Mouse (Mus musculus): ENCODE results near the gene Ltc4s. TPM values are rescaled to one million over a fixed set of nuclear protein-coding genes. Genes with fewer than 3 reads are reported as not detected.

The Ltc4s gene
- total RNA-seq (2014; fragmentation: Nextera tagmentation), result not detected in 2 replicates
- not detected in 2 replicates for total RNA-seq (2017)
- polyA plus RNA-seq (2012), result not detected in 2 replicates

- H3K4me1 ChIP-seq (ENCODE audit: insufficient read depth, low read depth, low read length), result peaks cover 31% of the 10 kb centered on the region
- ATAC-seq (ENCODE audit: extremely low read depth, insufficient number of reproducible peaks, low FRiP score, poor library complexity, severe bottlenecking) (no peak), DNase-seq (ENCODE audit: low spot score) (no peak)
- peak within 1 kb of the TSS; percentile 76; the same call in 1 of the 2 replicates for H3K4me3 ChIP-seq (ENCODE audit: low read depth, low read length)
- H3K27me3 ChIP-seq (ENCODE audit: insufficient read depth, low read length), result peaks cover 16% of the 10 kb centered on the region
- TF ChIP-seq TAL1 (conservative IDR thresholded peaks at IDR 0.05; ENCODE audit: low read depth, low read length) (no peak), GATA1 (IDR thresholded peaks at IDR 0.05; ENCODE audit: borderline replicate concordance, low read length) (no peak), GATA2 (IDR thresholded peaks at IDR 0.05; ENCODE audit: borderline replicate concordance, low read depth, low read length) (no peak), CTCF (IDR thresholded peaks at IDR 0.05; ENCODE audit: low read depth, low read length) (no peak), POLR2AphosphoS5 (IDR thresholded peaks at IDR 0.05; ENCODE audit: insufficient replicate concordance, low read depth, low read length) (no peak)
- H3K9me3 ChIP-seq (replicated peaks), result no peaks in the 10 kb centered on the region
- peaks cover 33% of the 10 kb centered on the region for H3K36me3 ChIP-seq (replicated peaks)
Measured at GRCm38 (mm10) chr11:50238324-50238723, at the start of gene Ltc4s. Gene Ltc4s, minus strand, starts transcription at chr11:50238616.

DNA sequence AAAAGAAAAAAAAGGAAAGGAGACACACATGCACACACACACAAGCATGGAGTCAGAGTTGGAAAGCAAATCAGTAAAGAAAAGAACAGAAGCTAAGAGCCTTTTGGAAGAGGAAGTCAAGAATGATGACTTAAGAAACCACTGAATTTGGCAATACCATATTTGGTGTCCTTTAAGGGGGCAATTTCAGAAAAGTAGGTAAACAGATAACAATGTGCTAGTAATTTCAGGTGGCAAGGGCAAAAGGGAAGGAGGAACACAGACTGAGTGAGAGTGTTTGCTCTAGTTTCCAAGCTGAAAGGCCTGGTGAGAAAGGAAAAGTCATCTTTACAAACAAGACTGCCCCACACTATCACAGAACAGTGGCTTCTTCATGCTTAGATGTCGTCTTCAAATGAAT is 48.0 kb upstream of the Ltc4s start:
- no peaks in the 10 kb centered on the region for H3K27me3 ChIP-seq (ENCODE audit: insufficient read depth, low read length)
- TF ChIP-seq POLR2AphosphoS5 (IDR thresholded peaks at IDR 0.05; ENCODE audit: insufficient replicate concordance, low read depth, low read length), result no peak
- TF ChIP-seq GATA2 (IDR thresholded peaks at IDR 0.05; ENCODE audit: borderline replicate concordance, low read depth, low read length), result no peak
- no peak for TF ChIP-seq TAL1 (conservative IDR thresholded peaks at IDR 0.05; ENCODE audit: low read depth, low read length)
- no peak for TF ChIP-seq GATA1 (IDR thresholded peaks at IDR 0.05; ENCODE audit: borderline replicate concordance, low read length)
- no peak for TF ChIP-seq CTCF (IDR thresholded peaks at IDR 0.05; ENCODE audit: low read depth, low read length)
- ATAC-seq (ENCODE audit: extremely low read depth, insufficient number of reproducible peaks, low FRiP score, poor library complexity, severe bottlenecking) (no peak), DNase-seq (ENCODE audit: low spot score) (no peak)
- no peak overlapping the region for H3K4me3 ChIP-seq (ENCODE audit: low read depth, low read length)
- peaks cover 64% of the 10 kb centered on the region for H3K36me3 ChIP-seq (replicated peaks)
- peaks cover 46% of the 10 kb centered on the region for H3K4me1 ChIP-seq (ENCODE audit: insufficient read depth, low read depth, low read length)
- H3K9me3 ChIP-seq (replicated peaks), result no peaks in the 10 kb centered on the region

- H3K4me1 ChIP-seq (ENCODE audit: insufficient read depth, low read depth, low read length), result peaks cover 45% of the 10 kb centered on the region
- H3K9me3 ChIP-seq (replicated peaks), result no peaks in the 10 kb centered on the region
- H3K36me3 ChIP-seq (replicated peaks), result peaks cover 72% of the 10 kb centered on the region
- H3K4me3 ChIP-seq (ENCODE audit: low read depth, low read length), result no peak overlapping the region
- no peaks in the 10 kb centered on the region for H3K27me3 ChIP-seq (ENCODE audit: insufficient read depth, low read length)
- TF ChIP-seq GATA1 (IDR thresholded peaks at IDR 0.05; ENCODE audit: borderline replicate concordance, low read length) (no peak), POLR2AphosphoS5 (IDR thresholded peaks at IDR 0.05; ENCODE audit: insufficient replicate concordance, low read depth, low read length) (no peak), TAL1 (conservative IDR thresholded peaks at IDR 0.05; ENCODE audit: low read depth, low read length) (no peak), CTCF (IDR thresholded peaks at IDR 0.05; ENCODE audit: low read depth, low read length) (no peak), GATA2 (IDR thresholded peaks at IDR 0.05; ENCODE audit: borderline replicate concordance, low read depth, low read length) (no peak)
- DNase-seq (ENCODE audit: low spot score) (no peak), ATAC-seq (ENCODE audit: extremely low read depth, insufficient number of reproducible peaks, low FRiP score, poor library complexity, severe bottlenecking) (no peak)
Measured at GRCm38 (mm10) chr11:50285696-50286095, 47.3 kb upstream of the Ltc4s start.

GRCm38 (mm10) chr11:50285263-50285662 is 46.8 kb upstream of the Ltc4s start:
- H3K4me3 ChIP-seq (ENCODE audit: low read depth, low read length), result no peak overlapping the region
- DNase-seq (ENCODE audit: low spot score), result no peak
- peaks cover 73% of the 10 kb centered on the region for H3K36me3 ChIP-seq (replicated peaks)
- peaks cover 42% of the 10 kb centered on the region for H3K4me1 ChIP-seq (ENCODE audit: insufficient read depth, low read depth, low read length)
- TF ChIP-seq POLR2AphosphoS5 (IDR thresholded peaks at IDR 0.05; ENCODE audit: insufficient replicate concordance, low read depth, low read length) (no peak), GATA2 (IDR thresholded peaks at IDR 0.05; ENCODE audit: borderline replicate concordance, low read depth, low read length) (no peak), CTCF (IDR thresholded peaks at IDR 0.05; ENCODE audit: low read depth, low read length) (no peak), TAL1 (conservative IDR thresholded peaks at IDR 0.05; ENCODE audit: low read depth, low read length) (no peak), GATA1 (IDR thresholded peaks at IDR 0.05; ENCODE audit: borderline replicate concordance, low read length) (no peak)
- H3K27me3 ChIP-seq (ENCODE audit: insufficient read depth, low read length), result no peaks in the 10 kb centered on the region
- H3K9me3 ChIP-seq (replicated peaks), result no peaks in the 10 kb centered on the region
- ATAC-seq (ENCODE audit: extremely low read depth, insufficient number of reproducible peaks, low FRiP score, poor library complexity, severe bottlenecking), result no peak

- TF ChIP-seq GATA1 (IDR thresholded peaks at IDR 0.05; ENCODE audit: borderline replicate concordance, low read length) (no peak), TAL1 (conservative IDR thresholded peaks at IDR 0.05; ENCODE audit: low read depth, low read length) (no peak), CTCF (IDR thresholded peaks at IDR 0.05; ENCODE audit: low read depth, low read length) (no peak), GATA2 (IDR thresholded peaks at IDR 0.05; ENCODE audit: borderline replicate concordance, low read depth, low read length) (no peak)
- Histone ChIP-seq H3K36me3 (replicated peaks) (peaks cover 69% of the 10 kb centered on the region), H3K9me3 (replicated peaks) (no peaks in the 10 kb centered on the region), H3K27me3 (ENCODE audit: insufficient read depth, low read length) (no peaks in the 10 kb centered on the region), H3K4me3 (ENCODE audit: low read depth, low read length) (no peak overlapping the region), H3K4me1 (ENCODE audit: insufficient read depth, low read depth, low read length) (peaks cover 20% of the 10 kb centered on the region)
- no peak for DNase-seq (ENCODE audit: low spot score)
- ATAC-seq (ENCODE audit: extremely low read depth, insufficient number of reproducible peaks, low FRiP score, poor library complexity, severe bottlenecking), result no peak
Measured at GRCm38 (mm10) chr11:50280053-50280452, 41.6 kb upstream of the Ltc4s start.

GRCm38 (mm10) chr11:50279005-50279404 is 40.6 kb upstream of the Ltc4s start:
- DNase-seq (ENCODE audit: low spot score), result no peak
- ATAC-seq (ENCODE audit: extremely low read depth, insufficient number of reproducible peaks, low FRiP score, poor library complexity, severe bottlenecking), result no peak
- TF ChIP-seq GATA2 (IDR thresholded peaks at IDR 0.05; ENCODE audit: borderline replicate concordance, low read depth, low read length), result no peak
- TF ChIP-seq GATA1 (IDR thresholded peaks at IDR 0.05; ENCODE audit: borderline replicate concordance, low read length), result no peak
- no peak for TF ChIP-seq CTCF (IDR thresholded peaks at IDR 0.05; ENCODE audit: low read depth, low read length)
- no peak for TF ChIP-seq POLR2AphosphoS5 (IDR thresholded peaks at IDR 0.05; ENCODE audit: insufficient replicate concordance, low read depth, low read length)
- no peak for TF ChIP-seq TAL1 (conservative IDR thresholded peaks at IDR 0.05; ENCODE audit: low read depth, low read length)
- no peaks in the 10 kb centered on the region for H3K27me3 ChIP-seq (ENCODE audit: insufficient read depth, low read length)
- peaks cover 20% of the 10 kb centered on the region for H3K4me1 ChIP-seq (ENCODE audit: insufficient read depth, low read depth, low read length)
- H3K36me3 ChIP-seq (replicated peaks), result peaks cover 75% of the 10 kb centered on the region
- H3K4me3 ChIP-seq (ENCODE audit: low read depth, low read length), result no peak overlapping the region
- H3K9me3 ChIP-seq (replicated peaks), result no peaks in the 10 kb centered on the region
